Mouse (Mus musculus): ENCODE measurements at regions not wholly inside any gene's neighbourhood (a gene's known extent, or its start where the extent isn't known, plus 50 kb on each side); places are given as distances from the start of the nearest gene placed in this dataset.

DNA sequence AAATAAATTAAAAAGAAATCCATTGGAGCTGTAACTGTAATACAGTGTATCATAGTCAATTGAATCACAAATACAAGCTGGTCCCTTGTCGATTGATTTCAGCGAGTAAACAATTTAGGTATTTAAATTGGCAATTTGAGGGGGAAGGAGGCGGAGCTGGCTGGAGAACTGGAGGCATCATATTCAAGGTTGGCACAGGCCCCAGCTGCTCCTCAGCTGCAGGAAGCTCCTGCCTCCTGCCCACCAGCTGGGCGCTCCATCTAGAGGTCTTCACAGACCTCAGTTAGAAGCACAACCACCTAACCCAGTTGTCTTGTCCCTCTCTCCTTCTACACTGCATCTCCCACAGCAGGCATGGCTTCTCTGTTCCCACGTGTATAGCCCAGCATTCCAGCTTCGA lies 292.6 kb downstream of the Mroh4 start:
- TF ChIP-seq HCFC1 (IDR thresholded peaks at IDR 0.05; ENCODE audit: borderline replicate concordance, insufficient read depth, low read length) = no peak
- TF ChIP-seq CHD2 (IDR thresholded peaks at IDR 0.05; ENCODE audit: low read depth, low read length) = no peak
- no peak for TF ChIP-seq ZC3H11A (IDR thresholded peaks at IDR 0.05; ENCODE audit: borderline replicate concordance, low read depth, low read length)
- TF ChIP-seq MAFK (IDR thresholded peaks at IDR 0.05; ENCODE audit: insufficient read depth, low read depth, low read length) = no peak

Measured in ES-E14 (cell line).